Mouse (Mus musculus) CH12.LX (cell line): Measurements from ENCODE around the gene Fntb. TPM values are rescaled to one million over a fixed set of nuclear protein-coding genes. Genes with fewer than 3 reads are reported as not detected.
A peak's percentile ranks its signal among the peaks of the same experiment; 100 is the strongest.

Experiments used
- DNase-seq: peaks from one replicate; pipeline ENCODE4 v3.0.0-alpha.2; 2013; ENCODE audit errors: extremely low read depth
- H3K27ac ChIP-seq: 2 replicates; pipeline ENCODE4 v1.5.1; 2012; ENCODE audit warnings: low read depth, mild to moderate bottlenecking, control low read depth, moderate library complexity; ENCODE audit not compliant: insufficient read depth
- H3K27me3 ChIP-seq: replicated peaks from 2 replicates; pipeline ENCODE3; 2012; ENCODE audit warnings: inconsistent platforms
- H3K36me3 ChIP-seq, 2 experiments: replicated peaks in 1 of 2; 2 replicates each; pipeline versions ENCODE3 to v1.6.1; 2012; ENCODE audit warnings: inconsistent platforms in 1 of 2, low read length in 1 of 2, mild to moderate bottlenecking in 1 of 2, mixed read lengths in 1 of 2, moderate library complexity in 1 of 2; ENCODE audit not compliant: control insufficient read depth in 1 of 2, insufficient read depth in 1 of 2
- H3K4me1 ChIP-seq, 2 experiments: 2 replicates each; pipeline ENCODE4 v1.6.1; 2012; ENCODE audit warnings: inconsistent platforms in 1 of 2, moderate library complexity in 1 of 2; ENCODE audit not compliant: insufficient read depth in 2 of 2, control insufficient read depth in 1 of 2
- H3K4me2 ChIP-seq: 2 replicates; pipeline ENCODE4 v1.6.1; 2012; ENCODE audit warnings: low read depth, mild to moderate bottlenecking, control low read depth; ENCODE audit not compliant: poor library complexity, insufficient read depth, severe bottlenecking
- H3K4me3 ChIP-seq, 3 experiments: fragments of 150-350 bp in 1 of 3; sonication (generic) in 1 of 3; replicated peaks in 1 of 3; 2 replicates each; pipeline versions ENCODE3 to v1.5.1; 2011 to 2012; ENCODE audit warnings: low read depth in 2 of 3, low read length in 2 of 3, mild to moderate bottlenecking in 2 of 3, moderate library complexity in 2 of 3, control low read depth in 1 of 3, improper control_type of control experiment in 1 of 3, inconsistent platforms in 1 of 3, mixed read lengths in 1 of 3; ENCODE audit not compliant: poor library complexity in 1 of 3
- H3K79me2 ChIP-seq: replicated peaks from 2 replicates; pipeline ENCODE4 v1.6.1; 2012; ENCODE audit warnings: mild to moderate bottlenecking, moderate library complexity; ENCODE audit not compliant: control insufficient read depth, poor library complexity, insufficient read depth, severe bottlenecking; ENCODE audit errors: extremely low read depth
- H3K9ac ChIP-seq: 2 replicates; pipeline ENCODE4 v1.6.1; 2012; ENCODE audit warnings: low read depth, mild to moderate bottlenecking, control low read depth, moderate library complexity; ENCODE audit not compliant: insufficient read depth
- H3K9me3 ChIP-seq: replicated peaks from 2 replicates; pipeline ENCODE3; 2012; ENCODE audit warnings: low read length, inconsistent platforms, mixed read lengths
- BHLHE40 ChIP-seq: IDR thresholded peaks from 2 replicates; pipeline ENCODE4 v1.6.1; 2011; ENCODE audit warnings: mild to moderate bottlenecking, low read depth, low read length, improper control_type of control experiment
- CHD1 ChIP-seq: IDR thresholded peaks from 2 replicates; pipeline ENCODE4 v1.6.1; 2012; ENCODE audit warnings: low read depth, low read length, improper control_type of control experiment, inconsistent platforms
- CTCF ChIP-seq, 2 experiments: IDR thresholded peaks in 1 of 2; conservative IDR thresholded peaks in 1 of 2; 2 replicates each; pipeline ENCODE4 v1.5.1; 2011 to 2012; ENCODE audit warnings: low read depth in 2 of 2, low read length in 2 of 2, improper control_type of control experiment in 1 of 2, inconsistent platforms in 1 of 2, mild to moderate bottlenecking in 1 of 2, moderate library complexity in 1 of 2
- E2F4 ChIP-seq: IDR thresholded peaks from 2 replicates; pipeline ENCODE4 v1.6.1; 2011; ENCODE audit warnings: low read depth, low read length, improper control_type of control experiment; ENCODE audit not compliant: insufficient replicate concordance
- ELF1 ChIP-seq: IDR thresholded peaks from 2 replicates; pipeline ENCODE4 v1.6.1; 2014; ENCODE audit warnings: low read depth, mild to moderate bottlenecking, inconsistent platforms, low read length, improper control_type of control experiment
- EP300 ChIP-seq: IDR thresholded peaks from 2 replicates; pipeline ENCODE4 v1.6.1; 2011; ENCODE audit warnings: low read length, improper control_type of control experiment
- GABPA ChIP-seq: IDR thresholded peaks from 2 replicates; pipeline ENCODE4 v1.6.1; 2012; ENCODE audit warnings: low read depth, low read length, improper control_type of control experiment, inconsistent platforms; ENCODE audit not compliant: insufficient replicate concordance
- IRF4 ChIP-seq: IDR thresholded peaks from 2 replicates; pipeline ENCODE4 v1.6.1; 2014; ENCODE audit warnings: low read depth, mild to moderate bottlenecking, inconsistent platforms, low read length, improper control_type of control experiment
- JUN ChIP-seq: IDR thresholded peaks from 2 replicates; pipeline ENCODE4 v1.6.1; 2011; ENCODE audit warnings: low read depth, mild to moderate bottlenecking, low read length, improper control_type of control experiment, moderate library complexity; ENCODE audit not compliant: insufficient read depth
- KAT2A ChIP-seq: IDR thresholded peaks from 2 replicates; pipeline ENCODE4 v1.6.1; 2012; ENCODE audit warnings: low read length, improper control_type of control experiment, inconsistent platforms; ENCODE audit not compliant: insufficient replicate concordance
- MAFK ChIP-seq: IDR thresholded peaks from 2 replicates; pipeline ENCODE4 v1.6.1; 2011; ENCODE audit warnings: low read length, improper control_type of control experiment; ENCODE audit not compliant: insufficient replicate concordance
- MAX ChIP-seq: IDR thresholded peaks from 2 replicates; pipeline ENCODE4 v1.6.1; 2011; ENCODE audit warnings: low read length, improper control_type of control experiment
- MAZ ChIP-seq: IDR thresholded peaks from 2 replicates; pipeline ENCODE4 v1.6.1; 2012; ENCODE audit warnings: low read depth, mild to moderate bottlenecking, inconsistent platforms, low read length, improper control_type of control experiment, moderate library complexity
- MXI1 ChIP-seq: IDR thresholded peaks from 2 replicates; pipeline ENCODE4 v1.6.1; 2011; ENCODE audit warnings: mild to moderate bottlenecking, low read depth, low read length, improper control_type of control experiment
- MYC ChIP-seq: IDR thresholded peaks from 2 replicates; pipeline ENCODE4 v1.6.1; 2011; ENCODE audit warnings: low read depth, mild to moderate bottlenecking, improper control_type of control experiment, low read length
- PAX5 ChIP-seq: IDR thresholded peaks from 2 replicates; pipeline ENCODE4 v1.6.1; 2012; ENCODE audit warnings: low read length, inconsistent platforms, mixed read lengths
- POLR2A ChIP-seq: IDR thresholded peaks from 2 replicates; pipeline ENCODE4 v1.6.1; 2011; ENCODE audit warnings: low read depth, mild to moderate bottlenecking, improper control_type of control experiment, low read length
- POLR2AphosphoS2 ChIP-seq: IDR thresholded peaks from 2 replicates; pipeline ENCODE4 v1.6.1; 2011; ENCODE audit warnings: low read depth, low read length, improper control_type of control experiment
- RAD21 ChIP-seq: IDR thresholded peaks from 2 replicates; pipeline ENCODE4 v1.6.1; 2011; ENCODE audit warnings: low read depth, mild to moderate bottlenecking, low read length, improper control_type of control experiment, moderate library complexity
- RCOR1 ChIP-seq: conservative IDR thresholded peaks from 2 replicates; pipeline ENCODE4 v1.6.1; 2012; ENCODE audit warnings: low read depth, mild to moderate bottlenecking, inconsistent platforms, low read length, improper control_type of control experiment
- TCF12 ChIP-seq: IDR thresholded peaks from 2 replicates; pipeline ENCODE4 v1.6.1; 2014; ENCODE audit warnings: low read depth, mild to moderate bottlenecking, inconsistent platforms, low read length, improper control_type of control experiment
- UBTF ChIP-seq: IDR thresholded peaks from 2 replicates; pipeline ENCODE4 v1.6.1; 2012; ENCODE audit warnings: low read depth, mild to moderate bottlenecking, inconsistent platforms, low read length, improper control_type of control experiment, moderate library complexity
- USF1 ChIP-seq: IDR thresholded peaks from 2 replicates; pipeline ENCODE4 v1.6.1; 2014; ENCODE audit warnings: low read depth, mild to moderate bottlenecking, inconsistent platforms, low read length, improper control_type of control experiment
- USF2 ChIP-seq: conservative IDR thresholded peaks from 2 replicates; pipeline ENCODE4 v1.6.1; 2011; ENCODE audit warnings: low read depth, low read length, improper control_type of control experiment
- ZC3H11A ChIP-seq: IDR thresholded peaks from 2 replicates; pipeline ENCODE4 v1.6.1; 2012; ENCODE audit warnings: low read depth, mild to moderate bottlenecking, inconsistent platforms, low read length, improper control_type of control experiment
- ZKSCAN1 ChIP-seq: IDR thresholded peaks from 2 replicates; pipeline ENCODE4 v1.6.1; 2012; ENCODE audit warnings: low read depth, inconsistent platforms, low read length, improper control_type of control experiment, borderline replicate concordance
- ZNF384 ChIP-seq: IDR thresholded peaks from 2 replicates; pipeline ENCODE4 v1.6.1; 2012; ENCODE audit warnings: low read depth, low read length, improper control_type of control experiment, inconsistent platforms
- dilution Hi-C: fragments of 300-500 bp; cut with MboI; formaldehyde crosslinking; loops from 2 replicates; pipeline ENCODE4 v1.14.3; 2020; ENCODE audit warnings: low sequenced_read_pairs; ENCODE audit not compliant: extremely low pct_unique_long_range_greater_than_20kb, extremely low pct_ligation_motif_present
- in situ Hi-C: fragments of 300-500 bp; cut with MboI; formaldehyde crosslinking; loops from 3 replicates; pipeline ENCODE4 v1.14.3; 2019; ENCODE audit warnings: low sequenced_read_pairs, low pct_ligation_motif_present, low pct_unique_long_range_greater_than_20kb, mixed read lengths
- polyA plus RNA-seq: library from polyadenylated mRNA; unstranded; fragments of >175 nt; gene quantifications from 2 replicates; pipeline ENCODE4 v1.2.1, GENCODE M21; 2012; ENCODE audit warnings: low read depth; ENCODE audit not compliant: insufficient read length
- total RNA-seq, 2 experiments: library from RNA; depleted of rRNA; stranded (reverse); fragments of 300-350 nt in 1 of 2; fragments of >200 nt in 1 of 2; gene quantifications; 2 replicates each; pipeline ENCODE4 v1.2.3; 2012 to 2014

Fntb gene
- total and polyA plus RNA-seq, 3 experiments = 5.6 to 19.5 (median 9.2) TPM

DNA sequence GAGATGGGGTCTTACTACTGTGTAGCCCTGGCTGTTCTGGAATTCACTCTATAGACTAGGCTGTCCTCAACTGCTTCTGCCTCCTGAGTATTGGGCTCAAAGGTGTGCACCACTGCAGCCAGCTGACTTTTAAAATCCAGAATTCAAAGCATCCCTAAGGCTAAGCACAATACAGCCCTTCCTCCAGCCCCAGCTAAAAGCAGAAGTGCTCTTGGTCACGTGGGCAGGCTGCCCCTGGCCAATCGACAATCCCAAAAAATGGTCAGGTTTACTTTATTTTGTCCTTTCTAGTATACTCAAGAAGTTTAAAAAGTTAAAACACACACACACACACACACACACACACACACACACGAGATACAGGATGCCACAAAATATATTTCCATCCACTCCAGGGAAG is 177.7 kb downstream of the Fntb start:
- TF ChIP-seq MXI1 (no peak), USF2 (peak; percentile 22; the same call in 1 of the 2 replicates), USF1 (peak; percentile 47), MAZ (no peak), E2F4 (no peak), POLR2AphosphoS2 (no peak), KAT2A (no peak), ZC3H11A (no peak), ZKSCAN1 (no peak), IRF4 (no peak), TCF12 (no peak), RCOR1 (no peak), POLR2A (no peak), UBTF (no peak), MYC (no peak), PAX5 (no peak), MAFK (no peak)
- no peaks in the 10 kb centered on the region for H3K9me3 ChIP-seq
- H3K4me3 ChIP-seq = no peak overlapping the region
- dilution Hi-C loops = no loop called here
- in situ Hi-C loops = no loop called here
- peaks cover 13% of the 10 kb centered on the region for H3K79me2 ChIP-seq
- no peak overlapping the region for H3K4me2 ChIP-seq
- peaks cover 0 to 16% of the 10 kb centered on the region in 2 experiments; a peak in 1 of 4 replicates for H3K4me1 ChIP-seq
- no peaks in the 10 kb centered on the region for H3K27me3 ChIP-seq
- no peak overlapping the region for H3K27ac ChIP-seq
- H3K9ac ChIP-seq = no peak overlapping the region
- H3K36me3 ChIP-seq = peaks cover 88 to 98% of the 10 kb centered on the region in 2 experiments
- DNase-seq = no peak

DNA sequence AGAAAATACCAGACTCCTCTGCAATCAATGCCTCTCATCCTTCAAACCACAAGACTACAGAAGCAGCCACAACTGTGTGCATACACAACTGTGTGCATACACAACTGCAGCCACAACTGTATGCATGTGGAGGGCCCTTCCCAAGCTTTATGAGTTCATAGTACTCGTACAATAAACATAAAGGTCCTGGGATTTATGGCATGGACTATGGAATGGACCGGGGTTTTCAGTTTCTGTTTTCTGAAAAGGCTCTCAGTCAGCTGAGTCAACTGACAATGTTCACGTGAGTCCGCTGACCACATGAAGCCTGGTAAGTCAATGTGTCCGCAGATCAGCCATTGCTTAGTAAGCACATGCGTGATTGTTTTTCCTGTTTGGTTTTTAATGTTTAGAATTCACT is 178.1 kb downstream of the Fntb start:
- Histone ChIP-seq H3K9me3 (no peaks in the 10 kb centered on the region), H3K4me2 (no peak overlapping the region), H3K79me2 (peaks cover 13% of the 10 kb centered on the region), H3K36me3 (peaks cover 87 to 98% of the 10 kb centered on the region in 2 experiments), H3K27ac (no peak overlapping the region), H3K4me3 (no peak overlapping the region), H3K9ac (no peak overlapping the region), H3K27me3 (no peaks in the 10 kb centered on the region), H3K4me1 (peaks cover 0 to 16% of the 10 kb centered on the region in 2 experiments; a peak in 1 of 4 replicates)
- TF ChIP-seq ZNF384 (no peak), RAD21 (no peak), PAX5 (no peak), BHLHE40 (no peak; the same call in 1 of the 2 replicates), CHD1 (no peak), TCF12 (no peak), ELF1 (no peak), MXI1 (no peak), EP300 (no peak), MAZ (no peak), RCOR1 (no peak), JUN (no peak), KAT2A (no peak), CTCF (conservative IDR thresholded peaks at IDR 0.05 in 1 of 2, IDR thresholded peaks at IDR 0.05 in 1 of 2; ENCODE audit: low read depth in 2 of 2, low read length in 2 of 2) (no peak), IRF4 (no peak), MYC (no peak), UBTF (no peak), POLR2A (no peak), GABPA (no peak), MAX (no peak)
- in situ Hi-C loops = no loop called here
- dilution Hi-C loops = no loop called here
- DNase-seq = no peak
